Mouse (Mus musculus): ENCODE measurements around the gene Lpgat1.

DNA sequence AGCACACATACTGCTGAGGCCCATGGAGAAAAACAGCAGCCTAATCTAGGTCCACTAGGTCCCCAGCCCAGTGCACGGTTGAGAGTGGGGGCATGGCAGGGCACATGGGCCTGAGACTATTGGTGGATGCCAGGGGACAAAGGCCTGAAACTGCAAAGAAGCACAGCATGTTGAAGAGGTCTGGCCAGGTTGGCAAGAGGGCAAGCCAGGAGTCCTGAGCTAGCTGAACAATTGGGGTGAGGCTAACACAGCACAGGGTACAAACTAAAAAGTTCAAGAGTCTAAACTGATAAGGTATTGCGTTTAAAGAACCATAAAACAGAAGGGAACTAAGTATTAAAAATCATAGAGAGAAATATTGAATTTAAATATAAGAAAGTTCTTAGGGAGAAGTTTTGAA lies 36.0 kb upstream of the Lpgat1 start:
- TF ChIP-seq CTCF (IDR thresholded peaks at IDR 0.05) (no peak), EP300 (IDR thresholded peaks at IDR 0.05) (no peak)

All from lung, postnatal 0 days (tissue).